Mouse (Mus musculus): ENCODE results near the gene 1700109H08Rik.

GRCm38 (mm10) chr5:3597171-3597570 lies 25.8 kb downstream of the 1700109H08Rik start:
- TF ChIP-seq TAL1 (conservative IDR thresholded peaks at IDR 0.05; ENCODE audit: low read depth, low read length) (no peak), GATA1 (IDR thresholded peaks at IDR 0.05; ENCODE audit: borderline replicate concordance, low read length) (no peak), CTCF (IDR thresholded peaks at IDR 0.05; ENCODE audit: low read depth, low read length) (no peak)
